Mouse (Mus musculus): ENCODE measurements around the gene Naa15.
A peak's percentile ranks its signal among the peaks of the same experiment; 100 is the strongest.
"Not testable (repeated sequence)": the region's sequence is repeated elsewhere in the genome, so short reads cannot be mapped to it uniquely, and the experiment has no call there.

Gene Naa15

DNA sequence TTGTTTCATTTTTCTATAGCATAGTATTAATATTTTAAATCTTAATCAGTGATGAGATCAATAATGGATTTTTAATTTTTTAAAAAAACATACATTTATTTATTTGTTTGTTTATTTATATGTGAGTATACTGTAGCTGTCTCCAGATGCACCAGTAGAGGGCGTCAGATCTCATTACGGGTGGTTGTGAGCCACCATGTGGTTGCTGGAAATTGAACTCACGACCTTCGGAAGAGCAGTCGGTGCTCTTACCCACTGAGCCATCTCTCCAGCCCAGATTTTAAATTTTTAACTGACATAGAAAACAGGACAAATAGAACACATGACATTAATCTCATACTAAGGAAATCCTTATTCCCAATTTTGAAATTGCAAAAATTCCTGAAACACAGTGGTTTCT lies 19.4 kb downstream of the Naa15 start:
- not testable (repeated sequence) for DNase-seq (ENCODE audit: low spot score in 2 of 2)

DNA sequence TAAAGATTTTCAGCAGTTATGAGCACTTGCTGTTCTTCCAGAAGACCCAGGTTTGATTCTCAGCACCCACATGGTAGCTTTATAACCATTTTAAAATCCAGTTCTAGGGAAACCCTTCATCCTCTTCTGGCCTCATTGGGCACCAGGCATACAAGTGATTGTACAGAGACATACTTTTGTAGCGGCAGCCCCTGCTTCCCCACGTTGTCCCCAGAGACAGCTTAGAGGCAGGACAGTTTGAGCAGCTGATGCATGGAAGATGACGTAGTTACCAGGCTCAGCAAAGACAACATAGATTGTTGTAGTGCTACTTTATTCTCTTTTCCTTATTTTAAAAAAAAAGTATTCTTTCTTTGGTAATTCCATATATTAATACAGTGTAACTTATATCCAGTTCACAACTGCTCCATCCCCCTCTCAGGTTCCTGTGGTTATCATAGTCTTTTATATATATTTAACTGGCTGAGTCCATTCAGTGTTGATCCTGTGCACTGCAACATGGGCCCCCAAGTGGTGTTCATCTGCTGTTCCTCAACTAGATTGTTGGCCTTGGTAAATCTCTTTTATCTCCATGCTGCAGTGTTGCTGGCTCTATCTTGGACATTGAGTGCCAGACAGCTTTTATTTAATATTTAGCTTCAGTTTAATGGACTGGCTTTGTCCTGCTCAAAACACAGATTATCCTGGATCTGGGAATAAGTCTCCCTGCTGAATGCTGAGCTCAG lies 20.1 kb downstream of the Naa15 start:
- no peak for DNase-seq (ENCODE audit: low spot score in 2 of 2)

DNA sequence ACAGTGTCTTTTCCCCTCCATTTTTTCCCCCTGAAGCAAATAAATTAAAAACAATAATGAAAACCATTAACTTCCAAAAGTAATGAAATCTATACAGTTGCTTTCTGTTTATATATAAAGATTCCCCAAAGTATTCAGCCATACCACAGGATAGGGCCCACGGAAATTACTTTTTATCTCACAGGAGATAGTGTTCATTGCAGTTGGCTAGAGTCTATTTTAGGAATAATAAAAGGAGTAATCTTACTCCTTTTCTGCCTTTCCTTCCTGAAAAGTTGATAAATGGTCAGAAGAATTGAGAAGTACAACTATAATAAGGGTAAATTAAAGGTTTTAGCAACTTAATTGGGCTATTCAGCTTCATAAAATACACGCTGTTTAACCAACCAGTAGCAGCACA lies 53.6 kb downstream of the Naa15 start:
- DNase-seq (ENCODE audit: low spot score in 2 of 2) = no peak

DNA sequence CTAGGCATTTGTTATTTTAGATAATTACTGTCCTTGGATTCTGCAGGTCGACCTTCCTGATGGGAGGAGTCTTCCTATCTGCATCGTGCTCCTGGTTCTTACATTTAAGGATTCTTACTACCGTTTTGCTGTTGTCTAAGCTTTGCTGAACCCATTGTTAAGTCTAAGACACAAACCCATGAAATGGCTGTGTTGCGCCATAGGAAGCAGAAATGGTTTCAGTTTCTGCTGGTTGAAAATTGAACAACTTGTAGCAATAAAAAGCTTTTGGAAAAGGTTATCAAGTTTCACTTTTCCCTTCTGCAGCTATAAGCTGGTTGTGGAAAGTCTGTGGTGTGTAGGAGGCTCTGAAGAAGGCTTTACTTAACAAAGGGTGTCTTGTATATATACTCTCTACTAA lies 60.8 kb downstream of the Naa15 start:
- no peak for DNase-seq (ENCODE audit: low spot score in 2 of 2)

DNA sequence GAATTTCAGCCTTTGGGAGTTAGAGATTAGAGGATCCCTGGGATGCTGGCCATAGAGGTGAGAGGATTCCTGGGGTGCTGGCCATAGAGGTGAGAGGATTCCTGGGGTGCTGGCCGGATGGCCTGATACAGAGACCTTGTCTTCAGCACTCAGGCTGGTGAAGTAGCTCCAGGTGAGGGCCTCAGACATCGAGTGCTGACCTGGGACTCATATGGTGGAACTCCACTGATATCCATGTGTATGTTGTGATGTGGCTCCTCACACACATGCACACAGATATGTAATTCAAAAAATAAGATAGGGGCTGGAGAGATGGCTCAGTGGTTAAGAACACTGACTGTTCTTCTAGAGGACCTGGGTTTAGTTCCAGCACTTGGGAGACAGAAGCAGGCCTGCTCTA lies 64.9 kb downstream of the Naa15 start:
- DNase-seq (ENCODE audit: low spot score in 2 of 2) = no peak

DNA sequence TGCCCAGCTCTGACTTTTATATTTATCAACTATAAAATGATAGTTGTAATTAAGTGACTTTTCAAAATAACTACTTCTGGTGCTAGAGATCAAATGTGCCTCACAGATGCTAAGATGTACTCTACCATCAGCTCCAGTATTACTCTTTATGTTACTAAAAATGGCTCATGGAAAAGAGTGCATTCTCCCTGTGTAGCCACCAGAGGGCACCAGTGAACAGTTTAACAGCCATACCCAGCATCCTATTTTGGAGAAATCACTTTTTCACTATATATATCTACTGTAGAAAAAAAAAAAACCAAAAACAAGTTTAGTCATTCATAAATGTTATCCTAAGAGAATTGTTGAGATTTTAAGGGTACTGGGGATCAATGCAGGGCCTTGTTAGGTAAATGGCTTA lies 66.1 kb downstream of the Naa15 start:
- peak in 1 of 2 experiments; percentile 23 for DNase-seq (ENCODE audit: low spot score in 2 of 2)

DNA sequence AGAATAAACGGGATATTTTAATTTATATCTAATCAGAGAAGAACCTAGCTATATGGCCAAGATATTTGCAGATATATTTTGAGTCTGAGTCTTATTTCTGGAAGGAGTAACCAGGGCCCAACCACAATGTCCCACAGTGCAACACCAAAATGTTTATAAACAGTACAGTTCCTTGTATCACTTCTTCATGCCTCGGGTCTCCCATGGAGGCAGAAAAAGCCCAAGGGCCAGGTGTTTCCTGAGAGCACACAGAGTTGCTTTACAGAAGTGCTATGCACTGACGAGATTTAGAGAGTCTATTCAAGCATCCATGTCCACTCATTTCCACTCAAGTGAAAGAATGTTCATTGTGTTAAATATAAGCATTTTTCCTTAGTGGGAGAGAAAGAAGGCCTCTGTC lies 66.9 kb downstream of the Naa15 start:
- no peak for DNase-seq (ENCODE audit: low spot score in 2 of 2)

DNA sequence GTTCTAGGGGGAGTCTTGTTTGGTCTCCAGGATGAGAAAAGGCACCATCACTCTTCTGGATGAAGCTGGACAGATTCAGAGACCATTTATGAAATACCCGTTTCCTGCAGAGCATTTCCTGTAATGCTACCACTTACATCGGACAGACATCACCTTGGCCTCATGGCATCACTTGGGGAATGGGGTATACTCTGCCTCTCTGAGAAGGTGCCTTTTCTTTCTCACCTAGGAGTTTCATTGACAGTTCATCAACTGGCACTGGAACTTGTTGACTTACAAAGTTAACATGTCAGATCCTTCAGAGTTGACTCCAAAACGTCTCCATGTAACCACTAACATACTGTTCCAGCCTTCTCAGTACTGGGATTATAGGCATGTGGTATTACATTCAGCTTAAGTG lies 67.8 kb downstream of the Naa15 start:
- DNase-seq (ENCODE audit: low spot score in 2 of 2) = no peak

DNA sequence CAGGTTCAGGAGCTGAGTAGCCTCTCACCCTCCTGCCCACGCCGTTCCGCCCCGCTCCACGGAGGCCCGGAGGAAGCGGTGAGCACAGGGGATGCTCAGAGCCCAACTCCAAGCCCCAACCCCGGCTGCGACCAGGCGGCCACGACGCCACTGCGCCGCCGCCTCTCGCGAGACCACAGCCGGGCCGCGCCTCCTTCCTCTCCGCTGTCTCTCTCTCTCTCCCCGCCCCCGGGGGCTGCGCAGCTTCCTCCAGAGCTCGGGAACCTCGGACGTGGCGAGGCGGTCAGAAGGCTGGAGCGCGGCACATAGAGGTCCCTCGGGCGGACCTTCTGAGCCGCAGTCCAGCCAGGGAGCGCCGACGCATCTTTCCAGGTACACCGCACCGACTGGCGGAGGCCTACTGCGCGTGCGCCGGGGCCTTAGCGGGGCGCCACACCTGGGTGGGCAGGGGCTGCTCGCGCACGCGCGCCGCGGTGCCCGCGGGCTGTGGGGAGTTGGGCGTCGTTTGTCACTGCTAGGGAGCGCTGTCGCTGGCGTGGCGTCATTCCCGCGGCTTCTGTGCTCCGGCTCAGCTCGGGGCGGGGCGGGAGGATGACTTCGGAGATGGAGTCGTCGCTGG lies 68.9 kb downstream of the Naa15 start, which contains the start of gene Rab33b:
Rab33b (plus strand) TSS at position 180 of the 619 bp plus-strand sequence.
- DNase-seq (ENCODE audit: low spot score in 2 of 2) = peak; percentile 96

DNA sequence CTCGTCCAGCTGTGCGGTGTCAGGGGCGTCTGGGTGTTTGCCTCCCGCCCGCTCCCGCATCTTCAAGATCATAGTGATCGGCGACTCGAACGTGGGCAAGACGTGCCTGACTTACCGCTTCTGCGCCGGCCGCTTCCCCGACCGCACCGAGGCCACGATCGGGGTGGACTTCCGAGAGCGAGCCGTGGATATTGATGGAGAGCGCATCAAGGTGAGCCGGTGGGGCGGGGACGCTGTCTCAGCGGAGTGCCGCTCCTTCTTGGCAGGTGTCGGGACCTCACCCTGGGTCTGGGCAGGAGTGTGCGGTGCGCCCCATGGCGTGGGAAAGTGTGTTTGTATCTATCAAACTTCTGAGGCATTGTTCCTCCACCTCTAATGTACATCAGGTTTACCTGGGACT lies 69.4 kb downstream of the Naa15 start:
- DNase-seq (ENCODE audit: low spot score in 2 of 2) = no peak

DNA sequence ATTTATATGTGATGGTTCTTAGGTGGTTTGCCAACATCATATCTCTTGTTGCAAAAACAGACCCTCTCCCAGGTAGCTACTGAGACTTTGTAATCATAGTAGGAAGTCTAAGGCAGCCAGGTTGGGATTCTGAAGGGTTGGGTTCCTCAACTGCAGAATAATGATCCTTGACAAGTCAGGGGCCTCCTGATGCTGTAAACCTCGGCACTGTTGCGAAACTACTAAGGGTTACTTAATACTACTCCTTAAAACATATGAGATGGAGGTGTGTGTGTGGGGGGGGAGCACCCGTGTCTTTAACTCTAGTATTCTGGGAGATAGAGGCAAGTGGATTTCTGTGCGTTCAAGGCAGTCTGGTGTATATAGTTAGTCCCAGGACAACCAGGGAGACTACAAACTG lies 70.4 kb downstream of the Naa15 start:
- no peak for DNase-seq (ENCODE audit: low spot score in 2 of 2)

DNA sequence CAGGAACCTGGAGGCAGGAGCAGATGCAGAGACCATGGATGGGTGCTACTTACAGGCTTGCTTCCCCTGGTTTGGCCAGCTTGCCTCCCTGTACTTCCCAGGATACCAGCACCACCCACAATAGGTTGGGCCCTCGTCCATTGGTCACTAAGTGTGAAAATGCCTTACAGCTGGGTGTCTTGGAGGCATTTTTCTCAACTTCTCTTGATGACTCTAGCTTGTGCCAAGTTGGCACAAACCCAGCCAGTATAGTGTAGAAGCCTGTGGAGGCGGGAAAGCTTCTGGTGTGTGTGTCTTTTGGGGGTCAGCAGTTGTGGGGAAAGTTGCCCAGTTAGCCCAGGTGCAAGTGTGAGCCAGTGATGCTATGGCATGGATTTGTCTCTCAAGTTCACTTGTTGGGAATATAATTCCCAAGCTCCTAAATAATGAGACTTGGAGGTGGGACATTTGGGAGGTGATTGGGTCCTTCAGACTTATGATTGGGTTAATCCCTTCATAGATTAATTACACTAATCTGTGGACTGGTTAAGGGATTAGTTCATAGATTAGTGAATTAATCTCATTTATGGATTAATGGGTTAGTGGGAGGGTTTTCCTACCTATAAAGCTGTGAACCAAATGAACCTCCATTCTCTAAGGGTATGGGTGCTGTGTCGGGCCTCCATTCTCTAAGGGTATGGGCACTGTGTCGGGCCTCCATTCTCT lies 71.7 kb downstream of the Naa15 start:
- DNase-seq (ENCODE audit: low spot score in 2 of 2) = no peak

DNA sequence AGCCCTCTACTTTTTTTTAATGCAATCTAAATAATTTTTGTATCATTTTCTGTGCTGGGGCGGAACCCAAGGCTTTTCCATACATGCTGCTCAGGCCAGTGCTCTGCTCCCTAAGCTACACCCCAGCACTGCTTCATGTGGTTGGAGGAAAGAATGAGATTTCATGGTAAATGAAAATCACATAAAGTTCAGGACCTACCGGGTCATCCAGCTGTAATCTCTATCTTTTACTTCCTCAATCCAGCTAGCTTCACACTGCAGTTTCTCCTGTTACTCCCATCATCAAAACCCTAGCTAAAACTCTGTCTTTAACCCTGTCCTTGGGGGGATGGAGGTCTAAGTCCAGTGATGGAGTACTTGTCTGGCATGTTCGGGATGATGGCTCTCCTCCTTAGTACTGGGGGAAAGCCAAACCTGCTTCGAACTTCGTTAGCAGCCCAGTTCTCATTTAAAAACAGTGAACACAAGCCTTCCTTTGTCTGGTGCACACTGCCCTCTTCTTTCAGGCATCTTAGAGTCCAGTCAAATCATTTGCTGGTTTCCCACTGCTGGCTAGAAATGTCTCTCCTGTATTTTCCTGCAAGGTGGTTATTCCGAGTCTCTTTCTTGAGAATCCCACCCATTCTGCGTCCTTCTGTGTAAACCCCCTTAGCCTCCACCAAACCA lies 75.3 kb downstream of the Naa15 start:
- no peak for DNase-seq (ENCODE audit: low spot score in 2 of 2)

DNA sequence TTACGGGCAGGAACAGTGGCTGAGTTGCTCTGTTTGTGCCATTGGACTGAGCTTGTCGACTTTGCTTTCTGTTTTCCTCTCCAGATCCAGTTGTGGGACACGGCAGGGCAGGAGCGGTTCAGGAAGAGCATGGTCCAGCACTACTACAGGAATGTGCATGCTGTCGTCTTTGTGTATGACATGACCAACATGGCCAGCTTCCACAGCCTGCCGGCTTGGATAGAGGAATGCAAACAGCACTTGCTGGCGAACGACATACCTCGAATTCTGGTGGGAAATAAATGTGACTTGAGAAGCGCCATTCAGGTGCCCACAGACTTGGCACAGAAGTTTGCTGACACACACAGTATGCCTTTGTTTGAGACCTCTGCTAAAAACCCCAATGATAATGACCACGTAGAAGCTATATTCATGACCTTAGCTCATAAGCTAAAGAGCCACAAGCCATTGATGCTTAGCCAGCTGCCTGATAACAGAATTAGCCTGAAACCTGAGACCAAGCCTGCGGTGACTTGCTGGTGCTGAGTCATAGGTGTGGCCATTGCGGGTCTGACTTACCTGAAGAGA lies 78.4 kb downstream of the Naa15 start:
- DNase-seq (ENCODE audit: low spot score in 2 of 2) = peak in 1 of 2 experiments; percentile 38

DNA sequence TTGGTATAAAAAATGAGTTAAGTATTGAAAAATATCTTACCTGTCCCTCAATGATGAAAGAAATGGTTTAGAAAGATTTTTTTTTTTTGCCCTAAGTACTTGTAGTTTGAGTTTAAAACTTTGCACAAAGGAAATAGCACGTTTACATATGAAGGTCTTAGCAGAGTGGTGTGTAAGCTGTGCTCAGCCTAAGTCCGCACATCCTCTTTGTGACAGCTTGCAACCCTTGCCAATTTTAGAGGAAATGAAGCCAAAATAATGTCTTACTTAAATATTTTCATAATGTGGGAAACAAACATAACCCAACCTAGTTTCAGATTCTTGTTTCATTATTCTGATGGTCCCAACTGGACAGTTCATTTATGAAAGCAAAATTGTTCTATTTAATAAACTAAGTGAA lies 79.5 kb downstream of the Naa15 start:
- DNase-seq (ENCODE audit: low spot score in 2 of 2) = no peak

DNA sequence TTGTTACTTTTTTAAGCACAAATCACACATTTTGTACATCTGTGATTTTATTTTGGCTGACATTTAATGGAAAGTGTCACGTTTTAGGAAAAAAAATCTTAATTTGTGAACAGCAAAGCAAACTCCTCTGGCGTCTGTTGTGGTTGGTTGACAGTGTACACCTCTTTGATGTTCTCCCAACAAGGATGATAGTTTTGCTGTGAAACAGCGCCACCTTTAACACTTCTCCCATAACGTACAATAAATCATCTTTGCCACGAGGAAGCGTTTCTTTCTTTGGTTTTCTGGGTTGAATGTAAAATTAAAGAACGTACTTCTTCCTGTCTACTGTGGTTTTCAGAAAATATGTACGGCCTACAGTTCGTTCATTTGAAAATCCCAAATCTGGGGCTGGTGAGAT lies 80.7 kb downstream of the Naa15 start:
- no peak for DNase-seq (ENCODE audit: low spot score in 2 of 2)

DNA sequence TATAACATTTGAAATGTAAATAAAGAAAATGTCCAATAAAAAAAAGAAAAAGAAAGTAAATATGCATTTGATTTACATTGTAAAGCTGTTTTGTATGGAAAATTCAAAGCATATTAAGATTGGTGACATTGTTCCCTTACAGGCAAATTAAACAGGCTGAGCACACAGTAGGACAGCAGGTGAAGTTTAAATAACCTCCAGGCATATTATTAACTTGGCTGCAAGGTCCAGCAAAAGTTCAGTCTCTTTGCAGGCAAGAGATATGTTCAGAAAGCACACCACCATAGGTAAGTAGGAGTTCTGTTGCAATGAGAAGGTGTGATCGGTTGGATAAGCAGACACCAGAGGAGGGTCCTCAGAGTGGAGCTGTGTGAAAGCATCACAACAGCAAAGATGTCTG lies 83.0 kb downstream of the Naa15 start:
- no peak for DNase-seq (ENCODE audit: low spot score in 2 of 2)

DNA sequence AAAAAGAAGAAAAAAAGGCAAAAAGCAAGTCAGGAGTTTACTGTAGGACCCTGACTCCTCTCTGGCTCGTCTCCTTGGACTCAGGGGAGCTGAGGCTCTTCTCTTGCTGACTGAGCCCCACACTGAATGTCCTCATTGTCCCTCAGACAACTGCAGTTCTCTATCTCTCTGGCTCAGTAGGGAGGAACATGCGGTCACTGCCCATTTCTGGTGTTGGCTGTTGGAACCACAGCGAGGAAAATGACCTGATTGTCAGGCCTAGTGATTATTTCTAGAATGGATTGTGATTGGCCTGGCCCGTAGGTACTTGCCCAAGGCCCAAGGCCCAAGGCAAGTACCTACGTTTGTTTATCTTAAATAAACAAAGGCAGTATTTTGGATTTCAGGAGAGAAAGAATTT lies 83.7 kb downstream of the Naa15 start:
- no peak for DNase-seq (ENCODE audit: low spot score in 2 of 2)

DNA sequence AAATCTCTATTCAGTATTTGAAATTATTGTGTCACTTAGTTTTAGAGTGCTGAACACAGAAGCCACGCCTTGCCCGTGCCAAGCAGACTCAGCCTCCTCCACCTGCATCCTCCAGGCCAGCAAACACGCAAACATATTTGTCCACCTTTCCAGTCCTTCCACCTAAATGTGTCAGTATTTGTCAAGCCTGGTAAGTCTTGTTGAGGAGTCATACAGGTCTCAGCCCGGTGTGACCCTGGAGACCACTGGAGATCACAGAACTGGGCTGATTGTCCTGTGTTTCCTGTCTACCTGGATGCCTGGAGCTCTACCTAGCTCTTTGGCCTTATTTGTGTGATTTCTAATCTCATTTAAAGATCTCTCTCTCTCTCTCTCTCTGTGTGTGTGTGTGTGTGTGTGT lies 84.9 kb downstream of the Naa15 start:
- no peak for DNase-seq (ENCODE audit: low spot score in 2 of 2)

DNA sequence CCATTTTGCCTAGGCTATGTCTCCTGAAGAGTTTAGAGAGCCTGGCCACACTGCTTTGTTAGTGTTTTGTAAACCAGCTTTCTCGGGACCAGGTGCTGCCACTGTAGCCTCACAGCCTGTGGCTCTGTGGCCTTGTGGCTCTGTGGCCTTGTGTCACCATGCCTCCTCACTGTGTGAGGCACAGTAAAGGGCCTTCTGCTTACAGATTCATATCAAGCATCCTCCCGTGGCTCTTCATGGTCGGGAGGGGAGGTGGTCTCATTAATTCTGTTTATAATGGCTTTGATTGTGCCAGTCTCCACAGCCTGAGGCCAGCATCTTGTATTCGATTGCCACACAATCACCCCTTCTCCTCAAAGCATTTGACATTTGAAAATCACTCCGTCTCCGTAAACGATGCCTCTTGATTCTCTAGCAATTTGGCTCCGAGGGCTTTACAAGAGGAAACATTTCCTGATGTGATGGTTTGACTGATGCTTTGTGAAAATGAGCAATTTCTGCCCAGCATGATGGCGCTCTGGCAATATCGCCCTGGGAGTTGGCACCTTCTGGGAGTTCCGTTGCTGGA lies 89.5 kb downstream of the Naa15 start:
- no peak for DNase-seq (ENCODE audit: low spot score in 2 of 2)

DNA sequence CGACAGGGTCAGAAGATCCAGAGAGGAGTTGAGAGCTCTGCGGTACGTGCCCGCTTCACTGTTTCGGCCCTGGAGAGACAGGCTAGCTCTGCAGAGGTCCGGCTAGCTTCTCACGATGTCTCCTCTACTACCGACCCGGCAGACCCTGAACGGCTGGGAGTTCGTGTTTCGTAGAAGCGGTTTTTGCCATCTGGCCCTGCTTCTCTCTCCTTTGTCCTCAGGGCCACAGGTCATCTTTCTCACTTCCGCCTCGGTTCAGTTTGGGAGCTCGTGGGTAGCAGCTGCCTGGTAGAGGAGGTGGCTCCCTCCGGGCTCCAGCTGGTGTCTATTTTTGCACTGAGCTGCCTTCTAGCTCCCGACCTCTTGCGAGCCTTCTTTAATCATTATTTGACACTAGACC lies 90.5 kb downstream of the Naa15 start:
- no peak for DNase-seq (ENCODE audit: low spot score in 2 of 2)

DNA sequence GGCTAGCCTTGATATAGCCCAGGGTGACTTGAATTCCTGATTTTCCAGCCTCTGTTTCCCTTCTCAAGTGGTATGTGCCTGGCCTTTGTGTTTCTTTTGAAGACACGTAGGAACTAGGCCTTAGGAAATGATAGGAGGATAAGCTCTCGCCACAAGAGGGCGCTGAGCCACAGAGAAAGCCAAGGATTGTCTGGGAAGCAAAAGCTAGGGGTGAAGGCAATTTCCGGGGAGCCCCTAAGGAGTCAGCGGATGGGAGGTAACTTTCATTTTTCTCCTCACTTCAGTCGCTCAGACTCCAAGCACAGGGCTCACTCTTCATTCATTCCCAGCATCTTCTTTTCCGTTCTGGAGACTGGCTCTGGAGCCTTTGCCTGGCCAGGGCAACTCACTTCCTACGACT lies 96.0 kb downstream of the Naa15 start:
- DNase-seq (ENCODE audit: low spot score in 2 of 2) = peak; percentile 58 to 72

Data from heart, adult 9 months (tissue).